Mouse (Mus musculus): ENCODE results near the gene Ucp1.
"Not testable (repeated sequence)": the region's sequence is repeated elsewhere in the genome, so short reads cannot be mapped to it uniquely, and the experiment has no call there.

Gene Ucp1

DNA sequence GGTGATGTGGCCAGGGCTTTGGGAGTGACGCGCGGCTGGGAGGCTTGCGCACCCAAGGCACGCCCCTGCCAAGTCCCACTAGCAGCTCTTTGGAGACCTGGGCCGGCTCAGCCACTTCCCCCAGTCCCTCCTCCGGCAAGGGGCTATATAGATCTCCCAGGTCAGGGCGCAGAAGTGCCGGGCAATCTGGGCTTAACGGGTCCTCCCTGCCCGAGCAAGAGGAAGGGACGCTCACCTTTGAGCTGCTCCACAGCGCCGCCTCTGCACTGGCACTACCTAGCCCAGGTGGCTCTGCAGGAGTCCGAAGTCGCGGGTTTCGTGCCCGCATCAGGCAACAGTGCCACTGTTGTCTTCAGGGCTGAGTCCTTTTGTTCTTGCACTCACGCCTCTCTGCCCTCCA lies at the start of gene Ucp1:
Ucp1 (plus strand) TSS at position 177 of the 400 bp plus-strand sequence.
- no peak for DNase-seq (ENCODE audit: low read depth, low spot score)

DNA sequence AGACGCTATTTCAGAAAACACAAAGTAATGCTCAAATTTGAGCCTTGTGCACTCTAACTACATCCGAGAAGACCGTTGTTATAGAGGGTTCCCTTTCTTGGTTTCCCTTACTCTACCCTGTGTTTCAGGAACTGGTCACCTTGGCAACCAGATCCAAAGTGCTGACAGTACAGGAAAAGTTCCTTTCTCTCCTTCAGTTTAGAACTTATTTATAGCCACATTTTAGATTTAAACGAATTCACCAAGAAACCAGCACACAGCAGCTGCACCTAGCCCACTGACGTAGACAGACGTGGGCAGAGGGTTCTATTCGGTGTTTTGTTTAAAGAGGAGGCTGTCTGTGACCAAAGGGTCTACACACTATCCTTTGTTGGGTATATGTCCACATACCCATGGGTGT lies 46.0 kb upstream of the Ucp1 start:
- no peak for DNase-seq (ENCODE audit: low read depth, low spot score)

DNA sequence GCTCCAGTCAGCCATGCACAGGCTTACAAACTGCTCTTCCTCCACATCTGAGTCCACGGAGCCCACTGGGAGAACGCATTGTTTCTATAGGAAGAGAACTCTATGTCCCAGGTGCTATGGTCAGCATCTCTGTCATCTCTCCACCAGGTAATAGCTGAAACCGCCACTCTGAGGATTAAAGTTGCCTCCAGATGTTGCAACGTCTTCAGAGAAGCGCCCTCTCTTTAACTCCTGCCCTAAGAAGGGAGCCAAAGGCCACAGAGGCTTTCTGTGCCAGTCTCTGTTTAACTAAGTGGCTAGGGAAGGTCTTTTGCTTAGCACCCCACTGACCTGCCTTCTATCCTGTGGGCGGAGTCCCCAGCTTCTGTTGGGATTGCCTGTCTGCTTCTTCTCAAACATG lies 39.3 kb upstream of the Ucp1 start:
- DNase-seq (ENCODE audit: low read depth, low spot score), result no peak

DNA sequence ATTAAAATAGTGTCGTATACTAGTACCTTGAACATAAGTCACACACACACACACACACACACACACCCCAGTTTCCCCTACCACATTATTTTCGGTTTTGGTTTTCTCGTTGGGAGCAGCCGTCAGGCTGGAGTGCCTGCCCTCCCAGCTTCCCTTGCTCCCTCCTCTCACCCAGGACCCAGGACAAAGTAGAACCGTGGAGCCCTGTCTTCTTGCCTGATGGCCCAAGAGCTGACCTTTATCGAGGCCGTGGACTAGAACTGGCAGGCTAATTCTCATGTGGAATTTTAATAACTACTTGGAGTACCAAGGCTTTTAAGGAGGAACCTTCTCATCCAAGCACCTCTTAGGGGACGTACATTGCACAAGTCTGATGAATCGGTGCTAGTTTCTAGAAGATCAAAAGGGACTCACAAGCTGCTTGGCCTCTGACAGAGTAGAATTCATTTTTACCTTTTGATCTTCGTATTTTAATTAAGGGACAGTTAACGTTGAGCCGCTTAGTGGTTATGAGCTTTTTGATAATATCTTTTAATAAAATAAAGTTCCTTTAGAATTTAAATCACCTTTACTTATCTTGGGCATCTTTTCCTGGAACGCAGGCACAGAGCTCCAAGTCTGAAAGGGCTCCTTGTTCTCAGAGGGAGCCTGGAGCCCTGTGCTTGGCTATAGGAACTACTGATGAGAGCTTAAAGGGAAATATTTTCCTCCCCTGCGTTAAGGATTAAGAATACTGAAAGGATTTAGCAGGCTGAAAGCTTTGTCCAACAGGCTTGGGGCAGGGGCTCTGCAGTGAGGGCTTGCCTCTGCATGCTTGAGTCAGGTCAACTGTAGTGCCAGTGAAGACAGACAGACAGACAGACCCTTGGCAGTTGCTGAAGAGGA lies 38.5 kb upstream of the Ucp1 start:
- no peak for DNase-seq (ENCODE audit: low read depth, low spot score)

DNA sequence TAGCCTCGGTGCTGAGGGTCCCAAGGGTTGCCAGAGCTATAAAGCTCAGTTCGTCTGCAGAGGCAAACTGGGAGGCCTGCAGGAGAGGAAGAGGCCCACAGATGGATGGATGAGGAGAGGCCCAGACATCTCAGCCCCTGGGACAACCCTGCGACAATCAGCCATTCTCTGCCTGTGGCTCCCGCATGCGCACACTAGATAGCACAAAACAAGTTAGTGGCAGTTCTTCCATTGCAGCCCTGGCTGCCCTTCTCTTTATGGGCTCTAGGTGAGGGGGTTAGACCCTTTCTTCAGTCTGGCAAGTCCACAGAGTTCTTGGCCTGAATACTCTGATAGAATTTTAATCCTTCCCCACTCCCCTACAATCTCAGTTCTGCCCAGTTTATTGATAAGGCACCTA lies 37.4 kb upstream of the Ucp1 start:
- DNase-seq (ENCODE audit: low read depth, low spot score), result no peak

DNA sequence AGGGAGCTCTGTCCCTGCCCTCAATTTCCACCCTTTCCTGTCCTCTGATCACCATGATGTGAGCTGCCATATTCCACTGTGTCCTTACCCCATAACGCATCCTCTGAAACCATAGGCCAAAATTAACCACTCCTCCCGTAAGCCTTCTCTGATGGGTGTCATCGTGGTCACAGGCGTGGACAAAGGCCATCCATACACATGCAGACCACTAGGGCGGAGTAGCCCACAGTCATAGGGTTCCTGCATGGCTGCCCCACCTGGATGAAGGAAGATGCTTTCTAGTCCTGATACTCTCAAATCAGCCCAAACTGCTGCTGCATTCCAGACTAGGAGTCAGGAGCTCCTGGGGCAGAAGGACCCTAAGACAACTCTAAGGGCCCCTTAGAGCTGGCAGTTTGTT lies 32.5 kb upstream of the Ucp1 start:
- DNase-seq (ENCODE audit: low read depth, low spot score), result no peak

DNA sequence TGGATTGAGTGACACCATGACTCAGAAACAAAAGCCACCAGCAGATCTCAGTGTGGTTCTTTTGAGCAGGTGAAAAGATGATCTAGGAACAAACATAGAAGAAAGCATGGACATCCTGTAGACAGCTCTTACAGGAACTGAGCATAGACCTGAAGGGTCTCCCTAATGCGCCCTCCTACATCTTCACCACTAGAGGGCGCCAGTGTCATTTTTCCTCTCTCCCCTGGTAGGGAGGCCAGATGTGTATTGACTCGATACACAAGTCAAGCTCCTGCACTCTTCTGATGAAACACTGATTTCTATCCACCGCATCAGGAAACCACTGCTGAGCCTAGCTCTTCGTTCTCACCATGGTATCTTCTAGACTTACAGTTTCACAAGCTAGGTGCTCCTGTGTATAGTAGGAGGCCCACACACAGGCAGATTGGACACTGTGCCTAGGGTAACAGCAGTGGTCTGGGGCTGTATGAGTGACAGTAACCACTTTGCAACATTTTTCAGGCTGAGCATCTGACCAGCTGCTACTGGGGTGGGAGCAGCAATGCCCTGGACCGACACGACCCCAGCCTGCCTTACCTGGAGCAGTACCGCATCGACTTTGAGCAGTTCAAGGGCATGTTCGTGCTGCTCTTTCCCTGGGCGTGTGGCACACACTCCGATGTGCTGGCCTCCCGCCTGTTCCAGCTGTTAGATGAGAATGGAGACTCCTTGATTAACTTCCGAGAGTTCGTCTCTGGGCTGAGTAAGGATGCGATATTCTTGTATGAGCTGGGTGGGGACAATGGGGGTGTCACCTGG lies 29.5 kb upstream of the Ucp1 start:
- peak; percentile 40 for DNase-seq (ENCODE audit: low read depth, low spot score)

DNA sequence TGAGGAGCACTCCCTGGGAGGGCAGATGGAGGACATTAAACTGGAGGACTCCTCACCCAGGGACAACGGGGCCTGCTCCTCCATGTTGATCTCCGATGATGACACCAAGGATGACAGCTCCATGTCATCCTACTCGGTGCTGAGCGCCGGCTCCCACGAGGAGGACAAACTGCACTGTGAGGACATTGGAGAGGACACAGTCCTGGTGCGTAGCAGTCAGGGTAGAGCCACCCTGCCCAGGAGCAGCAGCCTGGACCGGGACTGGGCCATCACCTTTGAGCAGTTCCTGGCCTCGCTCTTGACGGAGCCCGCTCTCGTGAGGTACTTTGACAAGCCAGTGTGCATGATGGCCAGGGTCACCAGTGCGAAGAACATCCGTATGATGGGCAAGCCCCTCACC lies 19.0 kb upstream of the Ucp1 start:
- DNase-seq (ENCODE audit: low read depth, low spot score), result no peak

DNA sequence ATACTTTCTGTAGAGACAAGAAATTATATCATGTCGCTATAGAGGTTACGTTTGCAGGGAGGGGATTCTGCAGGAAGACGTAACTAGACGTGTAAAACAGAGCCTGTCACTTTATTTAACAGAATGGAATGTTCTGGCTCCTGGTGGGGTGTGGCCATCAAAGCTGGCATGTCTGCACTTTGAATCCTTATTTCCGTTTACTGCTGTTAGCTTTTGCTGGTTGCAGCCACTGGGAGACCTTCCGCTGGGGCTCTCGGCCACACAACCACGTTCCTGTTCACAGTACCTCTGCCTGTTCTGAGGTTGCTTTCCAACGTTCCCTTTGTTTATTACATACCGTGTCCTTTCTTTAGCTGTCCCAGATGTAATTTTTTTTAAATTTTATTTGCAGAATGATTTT lies 17.7 kb upstream of the Ucp1 start:
- no peak for DNase-seq (ENCODE audit: low read depth, low spot score)

DNA sequence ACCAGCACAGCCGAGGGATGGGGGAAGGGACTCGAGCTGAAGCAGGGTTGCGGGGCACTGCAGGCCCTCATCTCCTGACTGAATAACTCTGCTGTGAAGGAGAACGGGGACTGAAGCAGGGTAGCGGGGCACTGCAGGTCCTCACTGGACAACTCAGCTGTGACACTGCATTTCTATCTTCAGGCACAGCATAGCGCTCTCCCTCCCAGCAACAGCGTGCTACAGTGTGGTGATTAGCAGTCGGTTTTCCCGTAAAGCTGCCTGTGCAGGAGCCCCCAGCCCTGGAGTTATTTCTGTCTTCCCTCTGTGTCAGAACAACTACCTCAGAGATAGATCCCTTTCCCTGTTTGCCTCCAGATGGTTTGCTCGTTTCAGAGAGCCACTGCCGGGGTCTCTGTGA lies 15.7 kb upstream of the Ucp1 start:
- no peak for DNase-seq (ENCODE audit: low read depth, low spot score)

DNA sequence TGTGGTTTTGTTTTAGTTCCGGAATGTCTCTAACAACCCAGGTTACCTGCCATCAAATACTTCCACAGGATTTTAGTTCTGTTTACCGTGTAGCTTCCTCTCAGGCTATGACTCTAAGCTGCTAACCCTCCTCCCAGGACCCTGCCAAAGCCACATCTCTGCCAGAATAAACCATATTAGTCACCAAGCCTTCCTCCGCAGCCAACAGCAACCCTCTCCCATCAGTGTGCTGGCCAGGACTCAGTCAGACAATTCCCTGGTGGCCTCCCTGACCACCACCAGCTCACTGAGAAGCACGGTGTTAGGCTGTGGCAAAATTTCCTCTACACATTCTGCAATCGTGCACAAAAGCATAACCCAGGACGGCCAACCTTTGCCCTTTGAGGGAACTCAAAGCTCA lies 11.7 kb upstream of the Ucp1 start:
- DNase-seq (ENCODE audit: low read depth, low spot score), result no peak

DNA sequence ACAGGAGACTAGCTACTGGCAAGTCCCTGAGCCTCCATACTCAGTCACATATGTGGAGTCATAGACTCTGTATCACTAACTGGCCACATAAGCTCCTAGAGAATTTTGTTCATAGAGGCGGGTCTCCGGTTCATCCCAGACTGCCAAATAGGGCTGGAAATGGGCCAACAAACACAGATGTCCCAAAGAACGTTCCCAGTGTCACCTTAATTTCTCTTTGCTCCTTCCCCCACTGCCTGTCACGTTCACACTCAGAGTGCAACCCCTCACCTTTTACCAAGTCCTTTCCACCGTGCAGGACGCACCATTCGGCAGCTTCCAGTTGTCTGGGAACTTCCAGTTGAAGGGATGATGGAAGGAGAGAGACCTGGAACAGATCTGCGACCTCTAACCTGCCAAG lies 4.8 kb upstream of the Ucp1 start:
- DNase-seq (ENCODE audit: low read depth, low spot score), result no peak

DNA sequence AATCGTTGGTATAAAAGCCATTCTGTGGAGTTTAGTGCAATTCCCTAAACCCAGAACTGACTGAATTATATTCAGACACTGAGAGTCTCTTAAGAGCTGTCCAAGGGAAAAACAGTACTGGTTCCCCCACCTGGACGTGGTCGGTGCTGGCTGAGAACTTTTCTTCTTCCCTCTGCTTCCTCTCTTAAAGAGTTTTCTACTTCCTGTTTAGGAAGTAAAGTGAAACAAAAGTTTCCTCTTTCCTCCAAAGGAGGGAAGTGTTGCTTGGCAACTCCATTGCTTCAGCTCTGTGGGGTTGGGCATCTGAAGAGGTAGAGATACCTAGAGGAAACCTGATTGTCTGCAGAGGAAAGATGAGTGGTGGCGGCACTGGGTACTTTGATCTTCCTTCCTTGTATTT lies 7.2 kb downstream of the Ucp1 start:
- no peak for DNase-seq (ENCODE audit: low read depth, low spot score)

DNA sequence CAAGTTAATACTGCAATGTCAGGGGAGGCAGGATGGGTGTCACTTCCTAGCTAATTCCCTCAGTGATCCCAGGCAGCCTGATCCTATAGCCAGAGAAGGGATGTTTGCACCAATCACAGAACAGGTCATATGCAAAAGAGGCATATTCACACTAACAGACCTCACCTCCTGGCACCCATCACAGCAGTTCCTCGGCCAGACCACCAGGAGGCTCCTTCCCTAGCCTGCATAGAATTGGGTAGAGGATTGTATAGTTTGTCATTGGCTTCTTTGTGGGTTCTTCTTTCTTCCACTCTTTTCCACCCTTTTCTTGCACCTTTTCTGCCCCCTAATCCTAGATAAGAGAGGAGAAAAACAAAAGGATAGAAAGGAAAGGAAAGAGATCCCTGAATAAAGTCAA lies 10.0 kb downstream of the Ucp1 start:
- DNase-seq (ENCODE audit: low read depth, low spot score), result no peak

DNA sequence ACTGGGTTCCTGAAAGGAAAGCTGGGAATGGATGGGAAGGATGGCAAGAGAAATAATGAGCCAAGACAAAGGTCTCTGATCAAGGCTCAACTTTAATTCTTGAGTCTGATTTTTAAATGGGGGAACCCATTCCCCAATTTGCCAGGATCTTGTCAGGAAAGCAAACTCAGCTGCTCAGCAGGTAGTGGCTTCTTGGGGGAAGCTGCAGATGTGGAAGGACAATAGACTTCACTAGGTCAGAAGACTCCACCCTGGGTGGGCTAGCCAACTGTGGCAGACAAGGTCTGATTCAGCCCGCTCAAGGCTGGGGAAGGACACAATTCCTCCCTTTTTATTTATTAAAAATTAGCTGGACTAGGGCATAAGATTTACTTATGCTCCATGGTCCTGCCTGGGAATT lies 14.8 kb downstream of the Ucp1 start:
- DNase-seq (ENCODE audit: low read depth, low spot score), result no peak

DNA sequence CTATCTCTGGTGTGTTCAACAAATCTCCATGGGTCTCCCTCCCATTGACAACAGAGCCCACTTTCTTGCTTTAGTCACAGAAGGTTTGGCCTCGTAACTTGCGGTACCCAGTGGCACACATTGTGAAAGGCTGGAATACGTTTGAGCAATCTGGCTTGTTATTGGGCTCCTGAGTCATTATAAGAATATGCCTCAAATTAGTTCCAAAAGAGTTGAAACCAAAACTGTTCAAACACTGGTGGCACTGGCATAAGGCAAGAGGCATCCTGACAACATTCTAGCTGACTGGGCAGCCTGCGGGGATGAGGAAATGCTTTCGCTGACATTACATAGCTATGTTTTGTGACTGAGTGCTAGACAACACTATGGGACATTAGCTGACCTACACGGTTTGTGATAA lies 19.7 kb downstream of the Ucp1 start:
- DNase-seq (ENCODE audit: low read depth, low spot score), result no peak

DNA sequence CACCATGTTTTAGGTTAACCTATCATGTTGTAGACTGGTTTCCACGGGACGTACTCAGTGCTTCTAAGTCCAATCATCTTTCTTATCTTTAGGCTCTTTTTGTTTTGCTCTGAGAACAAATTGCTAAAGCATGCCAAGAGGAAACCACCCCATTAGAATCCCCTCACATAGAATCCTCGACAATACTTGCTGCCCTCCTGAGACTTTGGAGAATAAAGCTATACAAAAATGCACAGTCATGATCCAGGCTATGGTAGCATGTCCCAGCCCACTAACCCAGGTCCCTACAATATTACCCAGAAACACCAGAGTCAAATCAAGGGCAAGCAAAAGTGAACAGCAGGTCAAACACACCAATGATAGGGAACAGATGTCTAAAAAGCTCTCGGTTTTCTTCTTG lies 24.9 kb downstream of the Ucp1 start:
- not testable (repeated sequence) for DNase-seq (ENCODE audit: low read depth, low spot score)

DNA sequence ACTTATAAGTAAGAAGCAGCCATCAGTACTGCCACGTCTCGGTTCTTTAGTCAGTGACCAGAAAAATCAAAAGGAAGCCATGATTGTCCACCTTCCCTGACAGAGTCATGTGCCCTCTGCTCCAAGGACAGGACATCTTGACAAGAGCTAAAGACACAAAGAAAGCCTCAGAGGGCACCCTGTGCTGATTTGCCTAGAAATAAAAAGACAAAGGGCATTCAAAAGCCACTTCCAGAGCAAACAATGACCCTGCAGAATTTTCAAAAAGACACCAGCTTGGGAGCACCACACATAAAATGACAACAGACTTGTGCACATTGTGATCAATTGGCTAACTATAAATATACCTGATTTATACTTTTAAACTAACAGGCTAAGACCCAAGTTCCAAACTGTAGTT lies 25.5 kb downstream of the Ucp1 start:
- DNase-seq (ENCODE audit: low read depth, low spot score), result no peak

DNA sequence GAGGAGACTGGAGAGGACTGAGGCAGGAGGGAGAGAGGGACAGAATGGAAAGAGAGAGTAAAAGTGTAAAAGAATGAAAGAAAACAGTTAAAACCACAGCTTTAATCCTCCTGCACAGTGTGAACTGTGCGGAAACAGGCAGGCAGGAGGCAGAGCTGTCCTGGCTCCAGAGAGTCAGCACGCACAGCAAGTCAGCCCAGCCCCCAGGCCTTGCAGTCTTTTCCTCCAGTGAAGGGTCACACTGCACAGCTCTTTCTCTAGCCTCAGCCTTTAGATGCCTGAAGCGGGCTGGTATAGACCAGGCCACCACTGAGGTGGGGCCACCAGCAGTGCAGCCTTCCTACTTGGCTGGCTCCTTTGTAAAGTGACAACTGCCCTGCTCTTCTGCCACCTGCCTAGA lies 30.4 kb downstream of the Ucp1 start:
- no peak for DNase-seq (ENCODE audit: low read depth, low spot score)

DNA sequence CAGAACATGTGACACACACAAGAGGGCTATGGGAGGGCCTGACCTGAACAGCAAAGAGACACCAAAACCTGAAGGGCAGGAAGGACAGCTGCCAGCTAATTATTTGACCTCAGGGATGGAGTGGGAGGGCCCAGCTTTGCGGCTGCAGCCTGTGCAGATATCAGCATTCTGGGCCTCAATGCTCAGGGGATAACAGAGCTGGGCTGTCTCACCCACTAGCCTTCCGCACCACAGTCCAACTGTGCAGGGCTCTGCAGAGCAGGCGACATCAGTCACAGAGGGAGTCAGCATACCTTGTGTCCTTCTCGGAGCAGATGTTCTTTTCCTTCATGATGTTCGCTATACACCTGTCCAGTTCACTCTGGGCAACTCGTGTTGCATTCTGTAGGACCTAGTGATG lies 32.2 kb downstream of the Ucp1 start:
- DNase-seq (ENCODE audit: low read depth, low spot score), result no peak

DNA sequence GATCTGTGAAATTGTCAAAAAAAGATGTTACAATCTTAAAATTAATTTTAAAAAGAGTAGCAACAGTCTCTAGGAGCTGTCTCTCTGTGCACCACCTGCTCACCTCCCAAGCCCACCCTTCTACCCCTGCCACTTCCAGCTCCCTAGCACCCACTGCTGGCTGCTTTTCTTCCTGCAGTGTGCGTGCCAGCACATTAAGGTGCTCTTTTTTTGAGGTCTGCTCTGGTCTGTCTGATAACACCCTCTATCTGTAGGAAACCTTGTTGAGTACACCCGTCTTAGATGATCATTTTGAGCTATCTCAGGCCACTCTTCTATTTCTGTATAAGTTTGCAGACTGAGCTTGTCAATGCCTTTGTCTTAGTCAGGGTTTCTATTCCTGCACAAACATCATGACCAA lies 32.9 kb downstream of the Ucp1 start:
- DNase-seq (ENCODE audit: low read depth, low spot score), result no peak

DNA sequence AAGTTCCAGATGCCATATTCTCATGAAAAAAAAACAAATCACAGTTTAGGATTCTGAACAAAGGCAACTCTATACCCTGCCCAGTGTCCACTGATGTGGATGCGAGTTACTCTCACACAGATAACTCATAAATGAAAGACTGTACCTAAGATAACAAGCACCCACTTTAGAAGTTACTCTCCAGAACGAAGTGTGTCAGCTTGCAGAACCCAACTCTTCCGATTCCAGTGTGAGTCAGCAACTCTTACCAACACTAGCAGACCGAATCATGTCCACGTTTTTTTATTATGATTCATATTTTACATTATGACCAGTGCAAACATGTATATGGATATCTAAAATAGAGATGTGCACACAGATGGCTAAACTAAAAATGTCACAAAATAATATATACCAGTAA lies 37.7 kb downstream of the Ucp1 start:
- no peak for DNase-seq (ENCODE audit: low read depth, low spot score)

DNA sequence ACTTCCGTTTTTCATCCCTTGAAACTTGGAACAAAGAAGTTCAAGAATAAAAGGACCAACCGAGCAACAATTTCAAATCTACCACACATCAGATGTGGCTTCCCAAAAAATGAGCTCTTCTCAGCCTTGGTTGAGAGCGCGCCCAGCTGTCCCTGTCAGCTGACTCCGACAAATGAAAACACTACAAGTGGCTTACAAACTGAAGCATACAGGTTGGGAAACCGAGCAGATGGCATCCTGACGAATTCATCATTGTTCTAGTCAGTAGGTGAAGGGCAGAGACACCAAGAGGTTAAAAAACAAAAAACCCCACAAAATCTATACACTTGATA lies 41.4 kb downstream of the Ucp1 start:
- no peak for DNase-seq (ENCODE audit: low read depth, low spot score)

All from c-Kit-negative CD71-positive TER-119-positive erythroid progenitor cells, embryonic 14.5 days (primary cell).